ENCODE assay signal across 12 mouse cellular contexts in genomic region chr8:120167821-120168220, GRCm38 (mm10). TPM values are rescaled to one million over a fixed set of nuclear protein-coding genes. Genes with fewer than 3 reads are reported as not detected.
DNase-seq lines count a peak whose midpoint lies in the region; ATAC-seq lines count a peak whose summit lies in the region.
"Had no signal": no experiment of that assay in that cellular context is flagged by ENCODE, and none has a peak within 500 bp of the region (broad histone marks: within the 10 kb centered on the region; RNA-seq: fewer than 3 reads in every experiment).

No protein-coding gene starts in this region.

- H3K4me2 ChIP-seq in hindbrain, embryonic 14.5 days (replicated peaks): no peak overlapping the region
- H3K4me2 ChIP-seq: limb, embryonic 15.5 days had no signal

- peak; percentile 49; the same call in 1 of the 2 replicates for ATAC-seq in hindbrain, embryonic 14.5 days (ENCODE audit: low FRiP score)

- H3K36me3 ChIP-seq in hindbrain, embryonic 14.5 days (replicated peaks; ENCODE audit: control insufficient read depth, insufficient read depth): no peaks in the 10 kb centered on the region
- no peaks in the 10 kb centered on the region for H3K36me3 ChIP-seq in limb, embryonic 10.5 days
- H3K36me3 ChIP-seq: limb, embryonic 15.5 days had no signal

- H3K27ac ChIP-seq in hindbrain, embryonic 14.5 days: no peak overlapping the region
- 0 out of 2 replicates have a peak overlapping the region, but pooled peaks have one; percentile 11 for H3K27ac ChIP-seq in limb, embryonic 10.5 days
- H3K27ac ChIP-seq: limb, embryonic 15.5 days had no signal

- no peak overlapping the region for H3K4me3 ChIP-seq in hindbrain, embryonic 14.5 days (replicated peaks; ENCODE audit: low read length)
- H3K4me3 ChIP-seq in limb, embryonic 10.5 days: no peak overlapping the region
- H3K4me3 ChIP-seq: limb, embryonic 15.5 days had no signal

- H3K9me3 ChIP-seq in hindbrain, embryonic 14.5 days (ENCODE audit: control insufficient read depth, low read length): no peaks in the 10 kb centered on the region
- no peaks in the 10 kb centered on the region for H3K9me3 ChIP-seq in limb, embryonic 10.5 days (replicated peaks)
- H3K9me3 ChIP-seq: limb, embryonic 15.5 days had no signal

- H3K4me1 ChIP-seq in hindbrain, embryonic 14.5 days (replicated peaks; ENCODE audit: control insufficient read depth, insufficient read depth, low read length): peaks cover 12% of the 10 kb centered on the region; the same call in 1 of the 2 replicates
- H3K4me1 ChIP-seq in limb, embryonic 10.5 days: peaks cover 30% of the 10 kb centered on the region

- H3K9ac ChIP-seq in hindbrain, embryonic 14.5 days: no peak overlapping the region
- H3K9ac ChIP-seq: limb, embryonic 15.5 days had no signal

- no peaks in the 10 kb centered on the region for H3K27me3 ChIP-seq in hindbrain, embryonic 14.5 days (ENCODE audit: control insufficient read depth, insufficient read depth, low read length)
- peaks cover 62% of the 10 kb centered on the region for H3K27me3 ChIP-seq in limb, embryonic 10.5 days (ENCODE audit: low read depth, poor library complexity, severe bottlenecking)

- peak; percentile 75 for DNase-seq in layer of hippocampus, adult 11-12 months (ENCODE audit: low spot score)
- DNase-seq in layer of hippocampus, adult 9-10 months (ENCODE audit: low spot score): no peak
- DNase-seq in hindbrain, embryonic 14.5 days (ENCODE audit: low spot score): no peak
- DNase-seq in limb, embryonic 10.5 days (ENCODE audit: low spot score): no peak
- DNase-seq in right cerebral cortex, postnatal 14 days: peak; percentile 68
- no peak for DNase-seq in thymus, postnatal 25 days
- DNase-seq in heart, postnatal 36 days: no peak
- no peak for DNase-seq in adrenal gland, postnatal 25 days

- WGBS in hindbrain, embryonic 14.5 days: 22% methylated on average over 5 of the region's 5 CpGs
- WGBS in limb, embryonic 10.5 days: 38% methylated on average over 5 of the region's 5 CpGs

- intact Hi-C loops in heart, postnatal 36 days (cut with DNase I): no loop called here

RNA-seq across cellular contexts. Expression of gene Fam92b, which starts 9.4 kb away (rescaled TPM):
- polyA plus RNA-seq in hindbrain, embryonic 14.5 days (2014; fragmentation: Nextera tagmentation; extraction: Ambion mirVana): 1.6 and 3.3 TPM in 2 replicates
- polyA plus RNA-seq in limb, embryonic 10.5 days (2016; fragmentation: Nextera tagmentation; extraction: Ambion mirVana): 0.16 TPM in 1 of 2 replicates, not detected in the other
- not detected for total RNA-seq in heart, postnatal 36 days (2021)
- total RNA-seq in adrenal gland, postnatal 25 days (2021): 1.6 TPM in 1 of 2 replicates, not detected in the other
- total RNA-seq: CH12.LX; gastrocnemius, adult 18-20 months; heart, postnatal 25 days had no signal
- polyA plus RNA-seq: limb, embryonic 15.5 days had no signal

RNA-seq across cellular contexts. Expression of gene 6430548M08Rik, which starts 53.9 kb away (rescaled TPM):
- 40.1 and 42.3 TPM in 2 replicates for polyA plus RNA-seq in hindbrain, embryonic 14.5 days (2014; fragmentation: Nextera tagmentation; extraction: Ambion mirVana)
- polyA plus RNA-seq in limb, embryonic 10.5 days (2016; fragmentation: Nextera tagmentation; extraction: Ambion mirVana): 1.7 and 2.2 TPM in 2 replicates
- total RNA-seq in heart, postnatal 36 days (2021): 10 to 100 TPM; 13.8 to 15.9 TPM
- 111 and 165 TPM in 2 replicates for total RNA-seq in adrenal gland, postnatal 25 days (2021)

Comparison
In these comparisons a context has a peak if more than half of its experiments do, and no peak if none do; other contexts are left out.
1. DNase-seq: peak in layer of hippocampus, adult 11-12 months (single experiment) and right cerebral cortex, postnatal 14 days (single experiment); none in layer of hippocampus, adult 9-10 months (single experiment), hindbrain, embryonic 14.5 days (single experiment), limb, embryonic 10.5 days (single experiment), thymus, postnatal 25 days (single experiment), heart, postnatal 36 days (0 of 2) and adrenal gland, postnatal 25 days (single experiment).